ENCODE assay signal across 15 mouse cellular contexts in the genomic region with DNA sequence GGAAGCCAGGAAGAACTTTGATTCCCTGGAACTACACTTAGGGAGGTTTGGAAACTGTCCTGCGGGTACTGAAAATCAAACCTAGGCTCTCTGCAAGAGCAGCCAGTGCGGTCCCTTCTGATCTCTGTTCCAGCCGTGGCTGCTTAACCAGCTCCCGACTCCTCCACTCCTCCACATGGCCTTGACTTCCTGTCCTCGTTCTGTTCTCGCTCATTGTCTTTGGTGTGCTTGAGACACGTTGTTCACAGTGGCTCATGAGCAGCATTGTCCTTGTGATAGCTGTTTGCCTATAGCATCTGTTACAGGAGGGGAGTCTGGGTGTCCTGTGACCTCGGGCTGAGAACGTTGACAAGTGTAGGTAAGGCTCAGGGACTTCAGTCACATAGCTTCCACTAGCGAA. TPM values are rescaled to one million over a fixed set of nuclear protein-coding genes. Genes with fewer than 3 reads are reported as not detected.
"Had no signal": no experiment of that assay in that cellular context is flagged by ENCODE, and none has a peak within 500 bp of the region (broad histone marks: within the 10 kb centered on the region; RNA-seq: fewer than 3 reads in every experiment).

No protein-coding gene starts in this region.

- H3K4me3 ChIP-seq: kidney, embryonic 15.5 days; left cerebral cortex, adult 2 months; limb, embryonic 10.5 days; liver, embryonic 12.5 days; lung, embryonic 15.5 days; midbrain, embryonic 12.5 days; neural tube, embryonic 13.5 days had no signal

- DNase-seq: kidney, postnatal 25 days; retina, postnatal 1 day; right cerebral cortex, postnatal 4 days; spleen, adult 18-20 months; thymus, postnatal 14 days had no signal

- ATAC-seq: intestine, postnatal 0 days; liver, embryonic 12.5 days; midbrain, embryonic 16.5 days had no signal

- H3K9me3 ChIP-seq: kidney, embryonic 15.5 days; limb, embryonic 10.5 days; liver, embryonic 12.5 days; lung, embryonic 15.5 days; midbrain, embryonic 12.5 days; neural tube, embryonic 13.5 days had no signal

- H3K9ac ChIP-seq: kidney, embryonic 15.5 days; liver, embryonic 12.5 days; lung, embryonic 15.5 days; midbrain, embryonic 12.5 days; neural tube, embryonic 13.5 days had no signal

- H3K27ac ChIP-seq: kidney, embryonic 15.5 days; left cerebral cortex, adult 2 months; limb, embryonic 10.5 days; liver, embryonic 12.5 days; lung, embryonic 15.5 days; midbrain, embryonic 12.5 days; neural tube, embryonic 13.5 days had no signal

- H3K4me2 ChIP-seq: kidney, embryonic 15.5 days; liver, embryonic 12.5 days; lung, embryonic 15.5 days; midbrain, embryonic 12.5 days; neural tube, embryonic 13.5 days had no signal

- H3K27me3 ChIP-seq: kidney, embryonic 15.5 days; liver, embryonic 12.5 days; lung, embryonic 15.5 days; midbrain, embryonic 12.5 days; neural tube, embryonic 13.5 days had no signal

- H3K4me1 ChIP-seq: kidney, embryonic 15.5 days; limb, embryonic 10.5 days; liver, embryonic 12.5 days; lung, embryonic 15.5 days; midbrain, embryonic 12.5 days; neural tube, embryonic 13.5 days had no signal

RNA-seq across cellular contexts. Expression of a gene that starts 20.1 kb away (rescaled TPM):
- total RNA-seq: megakaryocyte-erythroid progenitor cell, adult 5-6 weeks had no signal
- polyA plus RNA-seq: liver, embryonic 12.5 days had no signal
